Mouse (Mus musculus) neural tube, embryonic 14.5 days (tissue): Measurements from ENCODE around the gene Eif1b. TPM values are rescaled to one million over a fixed set of nuclear protein-coding genes. Genes with fewer than 3 reads are reported as not detected.

Source experiments
- ATAC-seq: fragments of 200-750 bp; cut with Nextera tagmentation; 2 replicates; pipeline ENCODE4 v1.8.0; 2017; ENCODE audit warnings: low read depth, mild to moderate bottlenecking, moderate TSS enrichment, moderate library complexity
- H3K27ac ChIP-seq: fragments of 300-500 bp; sonication (generic); 2 replicates; pipeline ENCODE4 v1.5.1; 2014; ENCODE audit warnings: low read depth, mild to moderate bottlenecking, control low read depth, low read length, moderate library complexity, mixed read lengths
- H3K27me3 ChIP-seq: fragments of 300-500 bp; sonication (generic); 2 replicates; pipeline ENCODE4 v1.6.1; 2014; ENCODE audit warnings: low read length; ENCODE audit not compliant: control insufficient read depth, insufficient read depth
- H3K36me3 ChIP-seq: fragments of 300-500 bp; sonication (generic); 2 replicates; pipeline ENCODE4 v1.6.1; 2014; ENCODE audit warnings: low read length, mixed read lengths; ENCODE audit not compliant: control insufficient read depth, insufficient read depth
- H3K4me1 ChIP-seq: fragments of 300-500 bp; sonication (generic); 2 replicates; pipeline ENCODE4 v1.6.1; 2014; ENCODE audit warnings: low read length; ENCODE audit not compliant: control insufficient read depth, insufficient read depth
- H3K4me2 ChIP-seq: fragments of 300-500 bp; sonication (generic); 2 replicates; pipeline ENCODE4 v1.6.1; 2014; ENCODE audit warnings: mild to moderate bottlenecking, low read depth, low read length, control low read depth
- H3K4me3 ChIP-seq: fragments of 300-500 bp; sonication (generic); 2 replicates; pipeline ENCODE4 v1.5.1; 2014; ENCODE audit warnings: low read depth, low read length, control low read depth, mixed read lengths
- H3K9ac ChIP-seq: fragments of 300-500 bp; sonication (generic); replicated peaks from 2 replicates; pipeline ENCODE4 v1.6.1; 2014; ENCODE audit warnings: low read depth, mild to moderate bottlenecking, control low read depth, low read length, mixed read lengths
- H3K9me3 ChIP-seq: fragments of 300-500 bp; sonication (generic); 2 replicates; pipeline ENCODE4 v1.6.1; 2016; ENCODE audit warnings: low read length; ENCODE audit not compliant: control insufficient read depth
- WGBS: fragments of 180-500 bp; shearing (Covaris S2); extraction: QIAGEN DNeasy Blood & Tissue Kit; methylation state at CpG from one replicate; pipeline ENCODE4 v1.1.7; 2014; 5-methylcytosine and 5-hydroxymethylcytosine counted together
- polyA plus RNA-seq: library from polyadenylated mRNA; unstranded; fragments of >200 nt; fragmentation: Nextera tagmentation; extraction: Ambion mirVana; gene quantifications from 2 replicates; pipeline ENCODE4 v1.2.1, GENCODE M21; 2014

The Eif1b gene
- polyA plus RNA-seq, 1 experiment from 2014 or later = 343 TPM

DNA sequence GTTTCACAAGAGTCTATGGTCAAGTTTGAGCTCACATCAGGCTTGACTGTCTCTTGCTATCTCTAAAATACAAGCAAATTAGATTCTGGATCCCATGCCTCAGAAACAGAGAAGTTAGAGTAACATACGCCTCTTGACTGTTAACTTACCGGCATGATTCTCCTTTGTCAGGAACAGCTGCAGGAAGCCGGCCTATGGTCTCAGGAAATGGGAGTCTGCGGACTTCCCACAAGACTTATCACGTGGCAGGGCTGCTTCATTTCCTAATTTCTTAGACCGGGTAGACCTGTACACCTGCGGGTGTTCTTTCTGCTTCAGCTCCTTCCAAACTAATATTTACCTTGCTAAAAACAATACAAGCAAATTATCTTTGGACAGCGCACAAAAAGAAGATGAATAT is 24.7 kb downstream of the Eif1b start:
- no peak overlapping the region for H3K27ac ChIP-seq
- 84% methylated on average over 8 of the region's 8 CpGs for WGBS
- no peak overlapping the region for H3K4me2 ChIP-seq
- H3K4me1 ChIP-seq = no peaks in the 10 kb centered on the region
- no peak overlapping the region for H3K4me3 ChIP-seq
- no peaks in the 10 kb centered on the region for H3K27me3 ChIP-seq
- H3K9ac ChIP-seq = no peak overlapping the region
- ATAC-seq = no peak
- no peaks in the 10 kb centered on the region for H3K36me3 ChIP-seq
- H3K9me3 ChIP-seq = no peaks in the 10 kb centered on the region

- H3K4me2 ChIP-seq = no peak overlapping the region
- ATAC-seq = no peak
- no peaks in the 10 kb centered on the region for H3K36me3 ChIP-seq
- no peak overlapping the region for H3K27ac ChIP-seq
- H3K9ac ChIP-seq = no peak overlapping the region
- WGBS = 78% methylated on average over 3 of the region's 3 CpGs
- no peak overlapping the region for H3K4me3 ChIP-seq
- no peaks in the 10 kb centered on the region for H3K9me3 ChIP-seq
- H3K27me3 ChIP-seq = no peaks in the 10 kb centered on the region
- no peaks in the 10 kb centered on the region for H3K4me1 ChIP-seq
Measured at GRCm38 (mm10) chr9:120518946-120519345, 26.9 kb downstream of the Eif1b start.

DNA sequence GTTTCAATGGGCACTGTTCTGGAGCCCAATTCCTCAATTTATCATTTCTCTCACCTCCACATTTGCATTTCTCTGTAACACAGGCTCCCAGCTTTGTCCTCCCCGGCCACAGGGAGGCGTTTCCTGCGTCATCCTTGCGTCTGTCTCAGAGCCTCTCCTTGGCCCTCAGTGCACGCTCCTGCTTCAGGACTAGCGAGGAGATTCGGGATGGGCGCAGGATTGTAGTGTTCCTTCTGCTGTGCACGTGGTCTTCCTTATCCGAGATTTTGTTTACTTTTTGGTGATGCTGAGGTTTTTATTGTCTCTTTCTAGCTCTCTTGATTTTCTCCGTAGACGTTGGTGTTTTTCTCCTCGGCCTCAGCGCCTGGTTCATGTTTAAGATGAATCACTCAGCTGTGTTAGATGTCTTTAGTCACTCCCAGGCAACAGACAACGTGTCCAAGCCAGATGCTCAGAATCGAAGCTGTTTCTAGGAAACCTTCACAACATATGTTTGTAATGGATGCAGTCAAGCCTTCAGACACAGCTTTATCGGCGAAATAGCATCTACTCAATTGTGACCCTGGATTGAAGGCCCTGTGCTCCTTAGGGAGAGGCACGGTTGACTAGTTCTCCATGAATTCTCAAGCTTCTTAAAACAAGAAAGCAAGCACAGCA is 27.6 kb downstream of the Eif1b start:
- WGBS = 55% methylated on average over 19 of the region's 19 CpGs
- Histone ChIP-seq H3K4me2 (no peak overlapping the region), H3K36me3 (no peaks in the 10 kb centered on the region), H3K27ac (no peak overlapping the region), H3K9ac (no peak overlapping the region), H3K4me1 (no peaks in the 10 kb centered on the region), H3K4me3 (no peak overlapping the region), H3K27me3 (no peaks in the 10 kb centered on the region), H3K9me3 (no peaks in the 10 kb centered on the region)
- ATAC-seq = no peak

DNA sequence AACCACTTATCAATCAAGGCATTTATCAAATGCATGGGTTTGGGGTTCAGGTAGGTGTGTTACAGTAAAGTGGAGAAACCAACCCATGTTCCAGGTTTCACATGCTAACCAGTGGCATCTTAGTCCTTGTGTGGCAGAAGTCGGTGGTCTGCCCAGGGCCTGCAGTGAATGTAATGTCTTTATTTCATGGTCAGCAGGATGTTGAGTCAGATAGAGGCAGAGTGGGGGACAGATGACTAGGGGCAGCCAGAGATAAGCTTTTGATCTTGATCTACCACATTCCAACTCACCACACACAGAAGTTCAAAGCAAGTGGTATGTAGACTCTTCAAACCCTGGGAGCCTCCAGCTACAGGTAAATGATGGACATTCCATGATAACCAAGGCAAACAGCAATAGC is 29.1 kb downstream of the Eif1b start:
- WGBS = 77% methylated on average over 1 of the region's 1 CpGs
- Histone ChIP-seq H3K4me1 (no peaks in the 10 kb centered on the region), H3K27me3 (no peaks in the 10 kb centered on the region), H3K4me3 (no peak overlapping the region), H3K27ac (no peak overlapping the region), H3K9me3 (no peaks in the 10 kb centered on the region), H3K9ac (no peak overlapping the region), H3K4me2 (no peak overlapping the region), H3K36me3 (no peaks in the 10 kb centered on the region)
- no peak for ATAC-seq

DNA sequence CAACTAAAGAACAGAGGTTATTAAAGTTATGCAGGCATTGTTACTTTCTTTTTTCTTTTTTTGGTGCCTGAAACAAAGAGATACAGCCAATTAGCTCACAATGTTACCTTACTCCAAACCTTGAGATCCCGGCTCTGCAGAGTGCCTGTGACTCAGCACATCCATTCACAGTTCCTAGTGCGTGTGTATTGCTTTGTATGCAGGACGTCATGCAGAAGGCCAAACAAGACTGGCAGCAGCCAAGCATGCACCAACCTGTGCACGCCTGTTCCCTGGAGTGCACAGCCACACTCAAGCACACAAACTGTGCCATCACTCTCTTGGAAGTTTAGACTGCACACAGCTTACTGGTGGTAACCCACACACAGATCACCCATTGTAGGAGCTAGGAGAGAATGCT is 35.2 kb downstream of the Eif1b start:
- Histone ChIP-seq H3K36me3 (no peaks in the 10 kb centered on the region), H3K9me3 (no peaks in the 10 kb centered on the region), H3K27me3 (no peaks in the 10 kb centered on the region), H3K4me1 (no peaks in the 10 kb centered on the region), H3K4me2 (no peak overlapping the region), H3K4me3 (no peak overlapping the region), H3K9ac (no peak overlapping the region), H3K27ac (no peak overlapping the region)
- no peak for ATAC-seq
- WGBS = 66% methylated on average over 4 of the region's 4 CpGs

- no peaks in the 10 kb centered on the region for H3K36me3 ChIP-seq
- H3K9me3 ChIP-seq = no peaks in the 10 kb centered on the region
- no peak overlapping the region for H3K9ac ChIP-seq
- no peak overlapping the region for H3K4me2 ChIP-seq
- no peaks in the 10 kb centered on the region for H3K4me1 ChIP-seq
- H3K27ac ChIP-seq = no peak overlapping the region
- H3K27me3 ChIP-seq = no peaks in the 10 kb centered on the region
- no peak for ATAC-seq
- WGBS = 91% methylated on average over 8 of the region's 8 CpGs
- no peak overlapping the region for H3K4me3 ChIP-seq
Measured at GRCm38 (mm10) chr9:120527919-120528318, 35.9 kb downstream of the Eif1b start.

GRCm38 (mm10) chr9:120528815-120529510 is 36.9 kb downstream of the Eif1b start:
- H3K4me3 ChIP-seq = no peak overlapping the region
- no peaks in the 10 kb centered on the region for H3K9me3 ChIP-seq
- ATAC-seq = no peak
- no peaks in the 10 kb centered on the region for H3K27me3 ChIP-seq
- H3K27ac ChIP-seq = no peak overlapping the region
- H3K4me2 ChIP-seq = no peak overlapping the region
- H3K9ac ChIP-seq = no peak overlapping the region
- WGBS = 89% methylated on average over 17 of the region's 17 CpGs
- no peaks in the 10 kb centered on the region for H3K36me3 ChIP-seq
- no peaks in the 10 kb centered on the region for H3K4me1 ChIP-seq

DNA sequence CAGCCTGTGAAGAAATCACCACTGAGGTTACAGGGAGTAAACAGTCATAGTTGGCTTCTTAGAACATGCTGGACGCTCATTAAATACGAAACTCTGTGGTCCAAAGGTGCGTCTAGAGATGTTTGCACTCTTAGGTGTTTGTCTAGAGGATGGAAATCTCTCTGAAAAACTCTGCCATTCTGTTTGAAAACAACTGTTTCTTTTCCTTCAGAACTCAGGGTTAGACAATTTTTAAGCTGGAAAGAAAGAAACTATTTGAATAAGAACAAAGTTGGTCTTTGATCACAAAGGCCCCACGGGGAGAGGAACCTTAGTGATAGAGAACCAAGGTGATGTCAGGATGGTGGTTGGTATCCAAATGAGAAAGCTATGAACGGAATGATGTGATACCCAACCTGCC is 38.4 kb downstream of the Eif1b start:
- Histone ChIP-seq H3K4me3 (no peak overlapping the region), H3K9ac (no peak overlapping the region), H3K4me2 (no peak overlapping the region), H3K4me1 (no peaks in the 10 kb centered on the region), H3K9me3 (no peaks in the 10 kb centered on the region), H3K36me3 (no peaks in the 10 kb centered on the region), H3K27ac (no peak overlapping the region), H3K27me3 (no peaks in the 10 kb centered on the region)
- no peak for ATAC-seq
- WGBS = 87% methylated on average over 5 of the region's 5 CpGs

- WGBS = 81% methylated on average over 6 of the region's 6 CpGs
- Histone ChIP-seq H3K9ac (no peak overlapping the region), H3K4me2 (no peak overlapping the region), H3K36me3 (no peaks in the 10 kb centered on the region), H3K27me3 (no peaks in the 10 kb centered on the region), H3K27ac (no peak overlapping the region), H3K4me1 (no peaks in the 10 kb centered on the region), H3K4me3 (no peak overlapping the region), H3K9me3 (no peaks in the 10 kb centered on the region)
- no peak for ATAC-seq
Measured at GRCm38 (mm10) chr9:120532062-120532461, 40.0 kb downstream of the Eif1b start.
